Mouse (Mus musculus) stomach, embryonic 15.5 days (tissue): ENCODE results near the gene Grik5. TPM values are rescaled to one million over a fixed set of nuclear protein-coding genes. Genes with fewer than 3 reads are reported as not detected.

Experiments
- ATAC-seq: fragments of 200-750 bp; cut with Nextera tagmentation; 2 replicates; pipeline ENCODE4 v1.8.0; 2017; ENCODE audit warnings: low read depth, moderate number of reproducible peaks, moderate TSS enrichment; ENCODE audit not compliant: insufficient read depth, low FRiP score
- H3K27ac ChIP-seq: fragments of 300-500 bp; sonication (generic); 2 replicates; pipeline ENCODE4 v1.5.1; 2015; ENCODE audit warnings: mild to moderate bottlenecking, inconsistent platforms
- H3K27me3 ChIP-seq: fragments of 300-500 bp; sonication (generic); replicated peaks from 2 replicates; pipeline ENCODE4 v1.6.1; 2015; ENCODE audit warnings: inconsistent platforms
- H3K36me3 ChIP-seq: fragments of 300-500 bp; sonication (generic); 2 replicates; pipeline ENCODE4 v1.6.1; 2015; ENCODE audit warnings: inconsistent platforms
- H3K4me1 ChIP-seq: fragments of 300-500 bp; sonication (generic); 2 replicates; pipeline ENCODE4 v1.6.1; 2015; ENCODE audit warnings: inconsistent platforms
- H3K4me2 ChIP-seq: fragments of 300-500 bp; sonication (generic); 2 replicates; pipeline ENCODE4 v1.6.1; 2015; ENCODE audit warnings: mild to moderate bottlenecking, inconsistent platforms
- H3K4me3 ChIP-seq: fragments of 300-500 bp; sonication (generic); replicated peaks from 2 replicates; pipeline ENCODE4 v1.5.1; 2015; ENCODE audit warnings: inconsistent platforms
- H3K9ac ChIP-seq: fragments of 300-500 bp; sonication (generic); 2 replicates; pipeline ENCODE4 v1.6.1; 2015; ENCODE audit warnings: inconsistent platforms
- H3K9me3 ChIP-seq: fragments of 300-500 bp; sonication (generic); 2 replicates; pipeline ENCODE4 v1.6.1; 2016; ENCODE audit warnings: inconsistent platforms
- WGBS: fragments of 180-500 bp; shearing (Covaris S2); methylation state at CpG from one replicate; pipeline ENCODE4 v1.1.7; 2015; 5-methylcytosine and 5-hydroxymethylcytosine counted together
- polyA plus RNA-seq: library from polyadenylated mRNA; unstranded; fragments of >200 nt; fragmentation: Nextera tagmentation; extraction: Ambion mirVana; gene quantifications from 2 replicates; pipeline ENCODE4 v1.2.1, GENCODE M21; 2015

Gene Grik5
- polyA plus RNA-seq, 1 experiment from 2014 or later = 6.3 TPM

- Histone ChIP-seq H3K27ac (peak overlapping the region; percentile 97), H3K4me1 (peaks cover 33% of the 10 kb centered on the region), H3K9me3 (no peaks in the 10 kb centered on the region), H3K36me3 (peaks cover 23% of the 10 kb centered on the region), H3K4me3 (peak overlapping the region; percentile 96), H3K9ac (peak overlapping the region; percentile 98), H3K27me3 (no peaks in the 10 kb centered on the region), H3K4me2 (peak overlapping the region; percentile 70)
- ATAC-seq = peak; percentile 98
- under 1% methylated on average over 55 of the region's 56 CpGs for WGBS
These were observed 4.7 kb upstream of the Grik5 start for GRCm38 (mm10) chr7:25076663-25077413.

- peak overlapping the region; percentile 95 for H3K27ac ChIP-seq
- H3K4me3 ChIP-seq = peak overlapping the region; percentile 96
- peaks cover 18% of the 10 kb centered on the region for H3K36me3 ChIP-seq
- no peak for ATAC-seq
- H3K9me3 ChIP-seq = no peaks in the 10 kb centered on the region
- H3K4me1 ChIP-seq = peaks cover 35% of the 10 kb centered on the region
- H3K9ac ChIP-seq = peak overlapping the region; percentile 48; the same call in 1 of the 2 replicates
- peak overlapping the region; percentile 64 for H3K4me2 ChIP-seq
- WGBS = 19% methylated on average over 7 of the region's 7 CpGs
- no peaks in the 10 kb centered on the region for H3K27me3 ChIP-seq
These were observed 4.1 kb upstream of the Grik5 start for GRCm38 (mm10) chr7:25076296-25076662.

DNA sequence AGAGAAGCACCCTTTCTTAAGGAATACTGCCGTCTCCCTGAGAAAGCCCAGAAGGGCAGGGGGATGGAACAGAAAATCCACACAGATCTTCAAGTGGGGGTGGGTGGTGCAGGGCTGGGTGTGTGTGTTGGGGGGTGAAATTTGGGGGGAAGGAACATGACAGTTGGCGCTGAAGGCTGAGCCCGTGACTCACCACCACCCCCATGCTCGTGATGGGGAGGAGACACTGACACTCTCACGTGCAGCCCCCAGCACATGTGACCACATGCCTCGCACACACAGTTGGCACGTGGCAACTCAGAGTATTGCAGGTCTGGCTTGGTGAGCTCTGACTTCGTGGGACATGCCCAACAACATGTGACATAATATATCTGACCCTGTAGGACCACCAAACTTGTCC, 1.8 kb upstream of the Grik5 start:
- Histone ChIP-seq H3K4me3 (no peak overlapping the region), H3K27me3 (no peaks in the 10 kb centered on the region), H3K27ac (no peak overlapping the region), H3K9me3 (no peaks in the 10 kb centered on the region), H3K36me3 (no peaks in the 10 kb centered on the region), H3K4me2 (no peak overlapping the region), H3K4me1 (peaks cover 39% of the 10 kb centered on the region), H3K9ac (no peak overlapping the region)
- 76% methylated on average over 8 of the region's 8 CpGs for WGBS
- no peak for ATAC-seq

GRCm38 (mm10) chr7:25072716-25073390, 707 bp upstream of the Grik5 start:
- Histone ChIP-seq H3K27me3 (no peaks in the 10 kb centered on the region), H3K4me1 (peaks cover 28% of the 10 kb centered on the region), H3K27ac (peak overlapping the region; percentile 83), H3K9ac (peak overlapping the region; percentile 61), H3K9me3 (no peaks in the 10 kb centered on the region), H3K4me3 (peak overlapping the region; percentile 61), H3K36me3 (0 out of 2 replicates have a peak, but pooled peaks cover 2% of the 10 kb centered on the region), H3K4me2 (peak overlapping the region; percentile 90)
- WGBS = 0% methylated on average over 18 of the region's 33 CpGs
- peak; percentile 12 for ATAC-seq

DNA sequence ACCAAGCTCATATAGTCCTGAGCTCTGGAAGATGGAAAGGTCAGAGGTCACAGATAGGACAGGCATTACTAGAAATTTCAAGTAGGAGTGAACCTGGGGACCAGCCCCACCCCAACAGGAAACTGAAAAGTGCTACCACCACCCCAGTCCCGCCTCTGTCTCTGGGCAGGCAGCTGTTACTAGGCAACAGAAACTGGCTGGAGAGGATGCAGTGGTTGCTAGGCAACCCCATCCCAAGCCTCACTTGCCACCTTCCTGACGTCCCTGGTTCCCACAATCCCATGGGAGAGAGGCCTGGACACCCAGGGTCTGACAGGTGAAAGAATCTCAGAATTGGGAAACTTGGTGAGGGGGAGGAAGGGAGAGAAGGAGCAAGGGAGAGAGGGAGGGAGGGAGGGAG, 3.4 kb downstream of the Grik5 start:
- no peak overlapping the region for H3K27ac ChIP-seq
- peaks cover 16% of the 10 kb centered on the region for H3K4me1 ChIP-seq
- no peak for ATAC-seq
- no peak overlapping the region for H3K9ac ChIP-seq
- H3K27me3 ChIP-seq = no peaks in the 10 kb centered on the region
- 40% methylated on average over 2 of the region's 2 CpGs for WGBS
- H3K4me2 ChIP-seq = no peak overlapping the region
- no peaks in the 10 kb centered on the region for H3K9me3 ChIP-seq
- no peak overlapping the region for H3K4me3 ChIP-seq
- H3K36me3 ChIP-seq = 0 out of 2 replicates have a peak, but pooled peaks cover 5% of the 10 kb centered on the region

GRCm38 (mm10) chr7:25067909-25068656, 4.1 kb downstream of the Grik5 start:
- ATAC-seq = no peak
- 86% methylated on average over 22 of the region's 22 CpGs for WGBS
- Histone ChIP-seq H3K9ac (no peak overlapping the region), H3K4me2 (no peak overlapping the region), H3K27ac (no peak overlapping the region), H3K9me3 (no peaks in the 10 kb centered on the region), H3K27me3 (no peaks in the 10 kb centered on the region), H3K4me1 (peaks cover 10% of the 10 kb centered on the region), H3K36me3 (0 out of 2 replicates have a peak, but pooled peaks cover 6% of the 10 kb centered on the region), H3K4me3 (no peak overlapping the region)

GRCm38 (mm10) chr7:25067338-25067737, 4.8 kb downstream of the Grik5 start:
- Histone ChIP-seq H3K27me3 (no peaks in the 10 kb centered on the region), H3K4me1 (peaks cover 9% of the 10 kb centered on the region)

GRCm38 (mm10) chr7:25063900-25064299, 8.2 kb downstream of the Grik5 start:
- Histone ChIP-seq H3K9ac (no peak overlapping the region), H3K4me2 (no peak overlapping the region), H3K27me3 (no peaks in the 10 kb centered on the region), H3K36me3 (peaks cover 16% of the 10 kb centered on the region; the same call in 1 of the 2 replicates), H3K27ac (no peak overlapping the region), H3K4me3 (no peak overlapping the region), H3K9me3 (no peaks in the 10 kb centered on the region), H3K4me1 (no peaks in the 10 kb centered on the region)
- ATAC-seq = no peak
- WGBS = 75% methylated on average over 8 of the region's 8 CpGs

More at GRCm38 (mm10) chr7:25067338-25067737, 4.8 kb downstream of the Grik5 start:
- no peak for ATAC-seq
- no peak overlapping the region for H3K9ac ChIP-seq
- no peak overlapping the region for H3K27ac ChIP-seq
- no peak overlapping the region for H3K4me3 ChIP-seq
- no peak overlapping the region for H3K4me2 ChIP-seq
- H3K36me3 ChIP-seq = peaks cover 14% of the 10 kb centered on the region; the same call in 1 of the 2 replicates
- no peaks in the 10 kb centered on the region for H3K9me3 ChIP-seq
- WGBS = 86% methylated on average over 7 of the region's 7 CpGs

DNA sequence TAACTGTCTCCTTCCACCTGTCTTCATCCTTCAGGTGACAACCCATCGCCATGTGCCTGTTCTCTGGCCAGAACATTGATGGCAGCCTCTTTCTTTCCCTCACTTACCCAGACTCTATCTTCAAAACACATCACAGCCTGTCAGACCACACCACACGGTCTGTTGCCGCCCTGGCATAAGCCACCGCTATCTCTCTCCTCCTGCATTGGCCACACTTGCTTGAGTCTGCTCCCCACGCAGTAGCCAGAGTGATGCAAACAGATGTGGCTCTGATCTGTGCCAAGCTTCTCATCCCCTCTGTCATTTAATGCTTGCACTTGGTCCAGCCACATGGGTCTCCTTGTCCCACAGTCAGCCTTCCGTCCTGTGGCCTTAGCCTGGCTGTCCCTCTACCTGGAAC, 8.8 kb downstream of the Grik5 start:
- WGBS = 88% methylated on average over 6 of the region's 6 CpGs
- Histone ChIP-seq H3K4me2 (no peak overlapping the region), H3K4me3 (no peak overlapping the region), H3K9me3 (no peaks in the 10 kb centered on the region), H3K27ac (no peak overlapping the region), H3K9ac (no peak overlapping the region), H3K27me3 (no peaks in the 10 kb centered on the region), H3K36me3 (peaks cover 15% of the 10 kb centered on the region; the same call in 1 of the 2 replicates), H3K4me1 (no peaks in the 10 kb centered on the region)
- no peak for ATAC-seq

- 91% methylated on average over 14 of the region's 14 CpGs for whole genome bisulfite sequencing
- ATAC-seq = no peak
- no peaks in the 10 kb centered on the region for H3K4me1 ChIP-seq
- H3K9ac ChIP-seq = no peak overlapping the region
- no peaks in the 10 kb centered on the region for H3K27me3 ChIP-seq
- H3K4me3 ChIP-seq = no peak overlapping the region
- H3K36me3 ChIP-seq = peaks cover 24% of the 10 kb centered on the region
- H3K9me3 ChIP-seq = no peaks in the 10 kb centered on the region
- no peak overlapping the region for H3K27ac ChIP-seq
- H3K4me2 ChIP-seq = no peak overlapping the region
These were observed 13.3 kb downstream of the Grik5 start for GRCm38 (mm10) chr7:25058836-25059235.

GRCm38 (mm10) chr7:25058394-25058793, 13.8 kb downstream of the Grik5 start:
- H3K4me2 ChIP-seq = no peak overlapping the region
- peaks cover 24% of the 10 kb centered on the region for H3K36me3 ChIP-seq
- no peaks in the 10 kb centered on the region for H3K9me3 ChIP-seq
- no peaks in the 10 kb centered on the region for H3K4me1 ChIP-seq
- 84% methylated on average over 8 of the region's 8 CpGs for WGBS
- no peak for ATAC-seq
- H3K9ac ChIP-seq = no peak overlapping the region
- no peak overlapping the region for H3K27ac ChIP-seq
- H3K4me3 ChIP-seq = no peak overlapping the region
- no peaks in the 10 kb centered on the region for H3K27me3 ChIP-seq

DNA sequence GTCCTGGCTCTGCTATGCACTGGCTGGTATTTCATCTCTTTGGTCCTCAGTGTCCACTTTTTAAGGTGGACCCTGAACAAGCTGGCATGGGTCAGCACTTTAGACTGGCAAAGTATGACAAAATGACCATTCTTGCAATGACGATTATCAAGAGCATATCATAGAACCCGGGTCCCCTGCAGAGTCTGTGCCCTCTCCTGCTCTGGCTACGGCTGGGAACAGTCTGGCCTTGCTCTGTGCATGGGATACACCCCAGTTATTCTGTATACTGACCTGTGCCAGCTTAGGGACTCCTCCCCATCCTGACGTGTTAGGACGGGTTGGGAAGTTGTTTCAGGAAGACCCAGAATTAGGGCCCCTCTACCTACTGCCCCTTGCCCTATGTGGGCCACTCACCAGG, 14.3 kb downstream of the Grik5 start:
- ATAC-seq = no peak
- no peaks in the 10 kb centered on the region for H3K27me3 ChIP-seq
- no peak overlapping the region for H3K4me3 ChIP-seq
- WGBS = 88% methylated on average over 5 of the region's 5 CpGs
- peaks cover 21% of the 10 kb centered on the region for H3K36me3 ChIP-seq
- H3K9ac ChIP-seq = no peak overlapping the region
- H3K9me3 ChIP-seq = no peaks in the 10 kb centered on the region
- no peaks in the 10 kb centered on the region for H3K4me1 ChIP-seq
- H3K4me2 ChIP-seq = no peak overlapping the region
- H3K27ac ChIP-seq = no peak overlapping the region
